Mouse (Mus musculus): ENCODE data around the gene Tubb2b. TPM values are rescaled to one million over a fixed set of nuclear protein-coding genes. Genes with fewer than 3 reads are reported as not detected.
A peak's percentile ranks its signal among the peaks of the same experiment; 100 is the strongest.

Gene Tubb2b
- polyA plus RNA-seq, 1 experiment = 0.46 TPM

DNA sequence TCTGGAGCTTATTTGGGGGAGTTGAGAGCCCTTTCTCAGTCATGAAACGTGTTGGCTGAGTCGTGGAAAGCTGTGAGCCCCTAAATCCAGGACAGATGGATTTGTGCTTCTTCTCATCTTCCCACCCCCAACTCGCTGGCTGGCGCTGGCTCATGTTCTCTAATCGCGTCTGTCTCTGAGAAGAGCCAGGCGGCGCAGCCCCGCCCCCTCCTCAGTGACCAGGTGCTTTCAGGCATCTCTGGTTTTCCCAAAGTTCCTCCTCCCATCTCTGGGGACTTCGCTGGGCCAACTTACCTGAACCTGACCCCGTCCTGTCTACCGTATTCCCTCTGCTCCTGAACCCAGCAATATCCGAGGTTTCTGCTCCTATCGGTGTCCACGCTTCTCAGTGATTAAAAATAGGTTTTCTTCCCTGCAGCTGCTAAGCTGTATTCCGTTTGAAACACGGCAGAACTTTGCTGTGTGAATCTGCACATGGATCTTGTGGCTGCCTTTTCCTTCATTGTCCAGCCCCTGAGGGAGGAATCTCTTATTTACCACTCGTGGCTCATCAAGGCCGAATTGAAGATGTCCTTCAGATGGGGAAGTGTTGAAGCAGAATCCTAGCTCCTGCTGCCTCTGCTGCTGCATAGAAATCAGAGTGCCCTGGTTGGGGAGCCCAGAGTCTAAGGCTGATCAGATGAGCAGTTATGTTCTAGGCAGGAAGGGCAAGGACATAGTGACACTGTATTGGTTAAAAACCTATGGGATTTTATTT, 20.2 kb upstream of the Tubb2b start:
- no peak overlapping the region for H3K4me3 ChIP-seq (ENCODE audit: control insufficient read depth, low read depth, low read length)
- peaks cover 12% of the 10 kb centered on the region for H3K4me1 ChIP-seq (ENCODE audit: control insufficient read depth, insufficient read depth, low read length)
- H3K36me3 ChIP-seq (ENCODE audit: control insufficient read depth, insufficient read depth, low read length) = no peaks in the 10 kb centered on the region
- TF ChIP-seq CTCF (IDR thresholded peaks at IDR 0.05; ENCODE audit: control insufficient read depth, insufficient read depth, insufficient replicate concordance, low read depth, low read length) = no peak
- no peak for TF ChIP-seq POLR2A (IDR thresholded peaks at IDR 0.05; ENCODE audit: control insufficient read depth, low read depth, low read length)
- no peaks in the 10 kb centered on the region; the same call in 1 of the 2 replicates for H3K27me3 ChIP-seq (ENCODE audit: control insufficient read depth, insufficient read depth, low read length)
- no peak overlapping the region for H3K27ac ChIP-seq (ENCODE audit: control insufficient read depth, insufficient read depth, low read depth, low read length)

DNA sequence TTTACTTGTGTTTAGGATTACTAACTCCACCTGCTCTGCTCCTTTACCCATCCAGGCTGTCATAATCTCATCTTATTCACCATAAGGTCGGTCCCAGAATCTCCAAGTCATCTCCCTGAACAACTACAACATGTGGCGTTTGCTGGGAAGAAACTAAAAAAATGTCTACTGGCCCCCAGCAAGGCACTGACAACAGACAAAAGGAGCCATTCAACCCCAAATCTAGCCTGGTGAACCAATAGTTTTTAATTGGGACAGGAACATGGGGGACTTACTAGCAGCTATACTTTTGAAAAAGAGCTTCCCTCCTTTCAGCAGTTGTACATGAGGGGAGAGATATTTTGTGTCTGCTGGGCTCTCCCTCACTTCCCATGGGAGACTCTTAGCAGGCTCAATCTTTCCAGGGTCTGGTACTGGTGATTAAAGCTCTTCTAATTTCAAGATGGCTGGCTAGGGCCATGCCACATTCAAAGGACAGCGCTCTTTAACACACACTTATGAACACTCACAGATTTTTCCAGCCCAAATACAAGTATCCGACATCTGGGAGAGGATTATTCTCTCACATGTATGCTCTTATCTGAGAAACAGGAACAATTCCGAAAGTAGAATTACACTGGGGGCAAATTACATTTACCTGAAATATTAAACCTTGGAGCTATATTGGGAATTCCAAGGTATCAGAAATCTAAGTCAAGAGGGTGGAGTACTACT, 19.4 kb upstream of the Tubb2b start:
- H3K4me3 ChIP-seq (ENCODE audit: control insufficient read depth, low read depth, low read length) = no peak overlapping the region
- H3K27me3 ChIP-seq (ENCODE audit: control insufficient read depth, insufficient read depth, low read length) = no peaks in the 10 kb centered on the region; the same call in 1 of the 2 replicates
- H3K27ac ChIP-seq (ENCODE audit: control insufficient read depth, insufficient read depth, low read depth, low read length) = no peak overlapping the region
- no peaks in the 10 kb centered on the region for H3K36me3 ChIP-seq (ENCODE audit: control insufficient read depth, insufficient read depth, low read length)
- TF ChIP-seq CTCF (IDR thresholded peaks at IDR 0.05; ENCODE audit: control insufficient read depth, insufficient read depth, insufficient replicate concordance, low read depth, low read length) (no peak), POLR2A (IDR thresholded peaks at IDR 0.05; ENCODE audit: control insufficient read depth, low read depth, low read length) (no peak)
- H3K4me1 ChIP-seq (ENCODE audit: control insufficient read depth, insufficient read depth, low read length) = peaks cover 12% of the 10 kb centered on the region

- Histone ChIP-seq H3K36me3 (ENCODE audit: control insufficient read depth, insufficient read depth, low read length) (no peaks in the 10 kb centered on the region), H3K27ac (ENCODE audit: control insufficient read depth, insufficient read depth, low read depth, low read length) (no peak overlapping the region), H3K4me3 (ENCODE audit: control insufficient read depth, low read depth, low read length) (peak overlapping the region; percentile 54), H3K4me1 (ENCODE audit: control insufficient read depth, insufficient read depth, low read length) (peaks cover 12% of the 10 kb centered on the region), H3K27me3 (ENCODE audit: control insufficient read depth, insufficient read depth, low read length) (no peaks in the 10 kb centered on the region; the same call in 1 of the 2 replicates)
- no peak for TF ChIP-seq CTCF (IDR thresholded peaks at IDR 0.05; ENCODE audit: control insufficient read depth, insufficient read depth, insufficient replicate concordance, low read depth, low read length)
These were observed 18.6 kb upstream of the Tubb2b start for GRCm38 (mm10) chr13:34148767-34149392.

- Histone ChIP-seq H3K36me3 (ENCODE audit: control insufficient read depth, insufficient read depth, low read length) (no peaks in the 10 kb centered on the region), H3K27me3 (ENCODE audit: control insufficient read depth, insufficient read depth, low read length) (no peaks in the 10 kb centered on the region; the same call in 1 of the 2 replicates), H3K27ac (ENCODE audit: control insufficient read depth, insufficient read depth, low read depth, low read length) (no peak overlapping the region), H3K4me3 (ENCODE audit: control insufficient read depth, low read depth, low read length) (no peak overlapping the region), H3K4me1 (ENCODE audit: control insufficient read depth, insufficient read depth, low read length) (peaks cover 12% of the 10 kb centered on the region)
- TF ChIP-seq POLR2A (IDR thresholded peaks at IDR 0.05; ENCODE audit: control insufficient read depth, low read depth, low read length) (no peak), CTCF (IDR thresholded peaks at IDR 0.05; ENCODE audit: control insufficient read depth, insufficient read depth, insufficient replicate concordance, low read depth, low read length) (no peak)
These were observed 17.9 kb upstream of the Tubb2b start for GRCm38 (mm10) chr13:34148181-34148580.

DNA sequence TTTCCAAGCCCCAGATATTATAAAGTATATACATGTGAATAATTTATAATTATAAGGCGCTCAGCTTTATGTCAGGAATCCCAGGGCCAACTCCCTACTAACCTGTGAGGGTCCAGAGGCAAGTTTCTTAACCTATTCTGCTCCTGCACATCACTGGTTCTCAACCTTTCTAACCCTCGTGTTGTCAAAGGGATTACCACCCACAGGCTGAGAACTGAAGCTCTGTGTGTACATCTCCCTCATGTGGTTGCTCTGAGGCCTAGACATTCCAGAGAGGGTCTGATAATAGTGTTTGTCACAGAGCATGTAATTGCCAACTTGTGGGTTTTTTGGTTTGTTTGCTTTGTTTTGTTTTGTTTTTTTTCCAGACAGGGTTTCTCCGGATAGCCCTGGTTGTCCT, 16.6 kb upstream of the Tubb2b start:
- Histone ChIP-seq H3K4me3 (ENCODE audit: control insufficient read depth, low read depth, low read length) (no peak overlapping the region), H3K27ac (ENCODE audit: control insufficient read depth, insufficient read depth, low read depth, low read length) (no peak overlapping the region), H3K4me1 (ENCODE audit: control insufficient read depth, insufficient read depth, low read length) (peaks cover 8% of the 10 kb centered on the region), H3K36me3 (ENCODE audit: control insufficient read depth, insufficient read depth, low read length) (no peaks in the 10 kb centered on the region), H3K27me3 (ENCODE audit: control insufficient read depth, insufficient read depth, low read length) (no peaks in the 10 kb centered on the region; the same call in 1 of the 2 replicates)
- TF ChIP-seq CTCF (IDR thresholded peaks at IDR 0.05; ENCODE audit: control insufficient read depth, insufficient read depth, insufficient replicate concordance, low read depth, low read length) (no peak), POLR2A (IDR thresholded peaks at IDR 0.05; ENCODE audit: control insufficient read depth, low read depth, low read length) (no peak)

DNA sequence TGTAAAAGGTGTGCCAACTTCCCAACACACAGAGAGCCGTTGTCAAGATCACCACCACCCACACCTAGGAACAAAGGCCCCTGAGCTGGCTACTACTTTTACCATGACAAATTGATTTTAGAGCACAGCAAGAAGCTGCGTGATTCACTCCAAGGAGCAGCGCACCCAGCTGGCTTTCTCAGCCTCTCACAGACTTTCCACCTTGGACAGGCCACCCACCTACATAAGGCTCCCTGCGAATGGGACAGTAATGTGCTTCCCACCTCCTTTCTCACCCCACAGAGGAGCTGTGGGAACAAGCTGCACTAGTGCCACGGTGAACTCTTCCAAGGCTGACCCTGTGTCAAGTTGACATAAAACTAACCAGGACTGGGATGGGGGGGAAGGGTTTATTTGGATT, 13.1 kb upstream of the Tubb2b start:
- no peak overlapping the region for H3K4me3 ChIP-seq (ENCODE audit: control insufficient read depth, low read depth, low read length)
- H3K27ac ChIP-seq (ENCODE audit: control insufficient read depth, insufficient read depth, low read depth, low read length) = no peak overlapping the region
- no peaks in the 10 kb centered on the region for H3K36me3 ChIP-seq (ENCODE audit: control insufficient read depth, insufficient read depth, low read length)
- no peaks in the 10 kb centered on the region for H3K4me1 ChIP-seq (ENCODE audit: control insufficient read depth, insufficient read depth, low read length)
- TF ChIP-seq POLR2A (IDR thresholded peaks at IDR 0.05; ENCODE audit: control insufficient read depth, low read depth, low read length) (no peak), CTCF (IDR thresholded peaks at IDR 0.05; ENCODE audit: control insufficient read depth, insufficient read depth, insufficient replicate concordance, low read depth, low read length) (no peak)
- H3K27me3 ChIP-seq (ENCODE audit: control insufficient read depth, insufficient read depth, low read length) = no peaks in the 10 kb centered on the region

- no peak for TF ChIP-seq CTCF (IDR thresholded peaks at IDR 0.05; ENCODE audit: control insufficient read depth, insufficient read depth, insufficient replicate concordance, low read depth, low read length)
- TF ChIP-seq POLR2A (IDR thresholded peaks at IDR 0.05; ENCODE audit: control insufficient read depth, low read depth, low read length) = no peak
These were observed 6.3 kb upstream of the Tubb2b start for GRCm38 (mm10) chr13:34136605-34137004.

More at GRCm38 (mm10) chr13:34136605-34137004, 6.3 kb upstream of the Tubb2b start:
- Histone ChIP-seq H3K27ac (ENCODE audit: control insufficient read depth, insufficient read depth, low read depth, low read length) (no peak overlapping the region), H3K4me1 (ENCODE audit: control insufficient read depth, insufficient read depth, low read length) (peaks cover 4% of the 10 kb centered on the region), H3K27me3 (ENCODE audit: control insufficient read depth, insufficient read depth, low read length) (no peaks in the 10 kb centered on the region), H3K4me3 (ENCODE audit: control insufficient read depth, low read depth, low read length) (no peak overlapping the region), H3K36me3 (ENCODE audit: control insufficient read depth, insufficient read depth, low read length) (no peaks in the 10 kb centered on the region)
